In genomic region chr4:115839956-115840355, GRCm38 (mm10) we compare ENCODE assay signal across 8 mouse cellular contexts. TPM values are rescaled to one million over a fixed set of nuclear protein-coding genes. Genes with fewer than 3 reads are reported as not detected.
A peak's percentile ranks its signal among the peaks of the same experiment; 100 is the strongest.
DNase-seq lines count a peak whose midpoint lies in the region; ATAC-seq and TF ChIP-seq lines count a peak whose summit lies in the region.

No protein-coding gene starts in this region.

- H3ac ChIP-seq in myocyte (ENCODE audit: control insufficient read depth, insufficient read length), result peak overlapping the region; percentile 2

- no peak overlapping the region for H3K27ac ChIP-seq in forebrain, embryonic 14.5 days (ENCODE audit: low read depth, low read length)
- no peak overlapping the region for H3K27ac ChIP-seq in limb, embryonic 10.5 days

- peak overlapping the region; percentile 93 for H3K4me3 ChIP-seq in lung, adult 2 months (replicated peaks; ENCODE audit: extremely low read depth, low read depth, low read length)
- H3K4me3 ChIP-seq in forebrain, embryonic 14.5 days (ENCODE audit: low read depth, low read length), result peak overlapping the region; percentile 58
- peak overlapping the region; percentile 76 for H3K4me3 ChIP-seq in limb, embryonic 10.5 days
- peak overlapping the region; percentile 79 for H3K4me3 ChIP-seq in myocyte

- no peaks in the 10 kb centered on the region for H3K27me3 ChIP-seq in forebrain, embryonic 14.5 days (replicated peaks; ENCODE audit: control insufficient read depth, insufficient read depth, low read length)
- no peaks in the 10 kb centered on the region for H3K27me3 ChIP-seq in limb, embryonic 10.5 days (ENCODE audit: low read depth, poor library complexity, severe bottlenecking)
- no peaks in the 10 kb centered on the region for H3K27me3 ChIP-seq in myocyte (ENCODE audit: control insufficient read depth, insufficient read depth, insufficient read length)

- no peaks in the 10 kb centered on the region for H3K9me3 ChIP-seq in forebrain, embryonic 14.5 days (replicated peaks; ENCODE audit: control insufficient read depth, low read length)
- H3K9me3 ChIP-seq in limb, embryonic 10.5 days (replicated peaks), result no peaks in the 10 kb centered on the region

- WGBS in lung, adult 2 months, result 35% methylated on average over 4 of the region's 4 CpGs
- 65% methylated on average over 4 of the region's 4 CpGs for WGBS in forebrain, embryonic 14.5 days
- WGBS in limb, embryonic 10.5 days, result 58% methylated on average over 4 of the region's 4 CpGs

- peaks cover 10% of the 10 kb centered on the region for H3K79me2 ChIP-seq in myocyte (ENCODE audit: control insufficient read depth, insufficient read depth)

- peaks cover 5% of the 10 kb centered on the region for H3K4me1 ChIP-seq in lung, adult 2 months (ENCODE audit: control insufficient read depth, insufficient read depth, low read length)
- peaks cover 6% of the 10 kb centered on the region; the same call in 1 of the 2 replicates for H3K4me1 ChIP-seq in forebrain, embryonic 14.5 days (ENCODE audit: control insufficient read depth, insufficient read depth, low read length)
- H3K4me1 ChIP-seq in limb, embryonic 10.5 days, result peaks cover 16% of the 10 kb centered on the region

- intact Hi-C loops in left cerebral cortex, postnatal 4 days (cut with DNase I), result no loop called here

- ATAC-seq in forebrain, embryonic 14.5 days, result no peak
- ATAC-seq in megakaryocyte-erythroid progenitor cell, adult 5-6 weeks (replicated peaks; ENCODE audit: low FRiP score, low TSS enrichment, poor library complexity, severe bottlenecking), result no peak

- TF ChIP-seq CTCF in lung, adult 2 months (IDR thresholded peaks at IDR 0.05; ENCODE audit: insufficient read depth, low read length), result no peak

- H3K9ac ChIP-seq in forebrain, embryonic 14.5 days (ENCODE audit: low read length), result peak overlapping the region; percentile 72; the same call in 1 of the 2 replicates

- DNase-seq in lung, adult 2 months, result no peak
- DNase-seq in lung, postnatal 4 days, result no peak
- no peak for DNase-seq in forebrain, embryonic 14.5 days (ENCODE audit: low spot score)
- no peak for DNase-seq in limb, embryonic 10.5 days (ENCODE audit: low spot score)
- DNase-seq in ovary, postnatal 36 days (ENCODE audit: low spot score), result no peak
- DNase-seq in left cerebral cortex, postnatal 4 days, result no peak

- H3K36me3 ChIP-seq in forebrain, embryonic 14.5 days (ENCODE audit: control insufficient read depth, insufficient read depth, low read length), result no peaks in the 10 kb centered on the region
- no peaks in the 10 kb centered on the region for H3K36me3 ChIP-seq in limb, embryonic 10.5 days
- H3K36me3 ChIP-seq in myocyte (ENCODE audit: control insufficient read depth, insufficient read depth), result peaks cover 4% of the 10 kb centered on the region

- TF ChIP-seq POLR2A in lung, adult 2 months (IDR thresholded peaks at IDR 0.05; ENCODE audit: borderline replicate concordance, extremely low read depth, low read depth, low read length), result no peak
- TF ChIP-seq POLR2A in myocyte (IDR thresholded peaks at IDR 0.05; ENCODE audit: insufficient read length, low read depth), result no peak

- peak overlapping the region; percentile 65 for H3K4me2 ChIP-seq in forebrain, embryonic 14.5 days (ENCODE audit: low read length)
- H3K4me2 ChIP-seq in myocyte (ENCODE audit: low read depth), result peak overlapping the region; percentile 99

TF ChIP-seq in myocyte, 11 proteins besides CTCF, POLR2A, EP300 and RAD21:
- TF ChIP-seq POLR2AphosphoS2 (IDR thresholded peaks at IDR 0.05; ENCODE audit: insufficient read length, low read depth) (no peak), TCF3 (IDR thresholded peaks at IDR 0.05; ENCODE audit: insufficient read length, low read depth) (no peak), TCF12 (IDR thresholded peaks at IDR 0.05; ENCODE audit: insufficient read depth, poor library complexity, severe bottlenecking) (no peak), SRF (IDR thresholded peaks at IDR 0.05; ENCODE audit: control insufficient read depth, insufficient read length, low read depth) (no peak), E2F4 (IDR thresholded peaks at IDR 0.05; ENCODE audit: insufficient read depth) (no peak), MYOD1 (IDR thresholded peaks at IDR 0.05; ENCODE audit: control insufficient read depth in 1 of 3, insufficient read length in 2 of 3, low read depth in 2 of 3) (no peak), REST (IDR thresholded peaks at IDR 0.05; ENCODE audit: insufficient read depth, insufficient read length) (no peak), USF1 (IDR thresholded peaks at IDR 0.05; ENCODE audit: low read depth) (no peak), CEBPB (IDR thresholded peaks at IDR 0.05; ENCODE audit: insufficient read depth, poor library complexity, severe bottlenecking) (no peak), MYOG (IDR thresholded peaks at IDR 0.05; ENCODE audit: control insufficient read depth in 1 of 3, insufficient read depth in 1 of 3, insufficient read length in 2 of 3, low read depth in 2 of 3) (no peak)

RNA-seq across cellular contexts. Expression of gene Mknk1, which starts 1.0 kb away (rescaled TPM):
- polyA plus RNA-seq in lung, adult 2 months (2012; rRNA removed), result 65.9 and 73.9 TPM in 2 replicates
- 19.6 and 20.0 TPM in 2 replicates for polyA plus RNA-seq in forebrain, embryonic 14.5 days (2014; fragmentation: Nextera tagmentation; extraction: Ambion mirVana)
- polyA plus RNA-seq in limb, embryonic 10.5 days (2016; fragmentation: Nextera tagmentation; extraction: Ambion mirVana), result 23.1 and 29.6 TPM in 2 replicates
- 31.7 TPM for polyA plus RNA-seq in myocyte (2012; fragmentation: generic; extraction: Trizol)
- 31.4 and 41.8 TPM in 2 replicates for total RNA-seq in megakaryocyte-erythroid progenitor cell, adult 5-6 weeks (2014; fragmentation: Nextera tagmentation)
- 57.6 and 58.8 TPM in 2 replicates for total RNA-seq in megakaryocyte-erythroid progenitor cell, adult 5-6 weeks (2017)
- total RNA-seq in left cerebral cortex, postnatal 4 days (2021), result 10 to 100 TPM; 28.8 to 29.8 TPM

RNA-seq across cellular contexts. Expression of gene Mob3c, which starts 12.1 kb away (rescaled TPM):
- 27.9 and 45.4 TPM in 2 replicates for polyA plus RNA-seq in lung, adult 2 months (2012; rRNA removed)
- polyA plus RNA-seq in forebrain, embryonic 14.5 days (2014; fragmentation: Nextera tagmentation; extraction: Ambion mirVana), result 3.1 and 3.9 TPM in 2 replicates
- 4.4 and 6.5 TPM in 2 replicates for polyA plus RNA-seq in limb, embryonic 10.5 days (2016; fragmentation: Nextera tagmentation; extraction: Ambion mirVana)
- polyA plus RNA-seq in myocyte (2012; fragmentation: generic; extraction: Trizol), result 4.9 TPM
- 7.0 and 9.8 TPM in 2 replicates for total RNA-seq in megakaryocyte-erythroid progenitor cell, adult 5-6 weeks (2014; fragmentation: Nextera tagmentation)
- total RNA-seq in megakaryocyte-erythroid progenitor cell, adult 5-6 weeks (2017), result 14.2 and 19.3 TPM in 2 replicates
- 1 to 10 TPM; 3.9 TPM for total RNA-seq in left cerebral cortex, postnatal 4 days (2021)

RNA-seq across cellular contexts. Expression of gene Kncn, which starts 44.2 kb away (rescaled TPM):
- not detected in 2 replicates for polyA plus RNA-seq in lung, adult 2 months (2012; rRNA removed)
- 0.31 TPM in 1 of 2 replicates, not detected in the other for polyA plus RNA-seq in forebrain, embryonic 14.5 days (2014; fragmentation: Nextera tagmentation; extraction: Ambion mirVana)
- not detected in 2 replicates for polyA plus RNA-seq in limb, embryonic 10.5 days (2016; fragmentation: Nextera tagmentation; extraction: Ambion mirVana)
- not detected for polyA plus RNA-seq in myocyte (2012; fragmentation: generic; extraction: Trizol)
- total RNA-seq in megakaryocyte-erythroid progenitor cell, adult 5-6 weeks (2014; fragmentation: Nextera tagmentation), result not detected in 2 replicates
- not detected in 2 replicates for total RNA-seq in megakaryocyte-erythroid progenitor cell, adult 5-6 weeks (2017)
- total RNA-seq in left cerebral cortex, postnatal 4 days (2021), result under 1 TPM in 1 of 2 experiments, not detected in 1; 0.32 TPM

RNA-seq across cellular contexts. Expression of gene 6430628N08Rik, which starts 50.5 kb away (rescaled TPM):
- polyA plus RNA-seq in lung, adult 2 months (2012; rRNA removed), result not detected in 2 replicates
- polyA plus RNA-seq in forebrain, embryonic 14.5 days (2014; fragmentation: Nextera tagmentation; extraction: Ambion mirVana), result not detected in 2 replicates
- polyA plus RNA-seq in limb, embryonic 10.5 days (2016; fragmentation: Nextera tagmentation; extraction: Ambion mirVana), result 0.11 TPM in 1 of 2 replicates, not detected in the other
- polyA plus RNA-seq in myocyte (2012; fragmentation: generic; extraction: Trizol), result not detected
- not detected in 2 replicates for total RNA-seq in megakaryocyte-erythroid progenitor cell, adult 5-6 weeks (2014; fragmentation: Nextera tagmentation)
- not detected in 2 replicates for total RNA-seq in megakaryocyte-erythroid progenitor cell, adult 5-6 weeks (2017)
- total RNA-seq in left cerebral cortex, postnatal 4 days (2021), result under 1 TPM; 0.24 to 0.36 TPM

RNA-seq across cellular contexts. Expression of gene Atpaf1, which starts 55.3 kb away (rescaled TPM):
- 19.6 and 32.7 TPM in 2 replicates for polyA plus RNA-seq in lung, adult 2 months (2012; rRNA removed)
- polyA plus RNA-seq in forebrain, embryonic 14.5 days (2014; fragmentation: Nextera tagmentation; extraction: Ambion mirVana), result 30.1 and 36.2 TPM in 2 replicates
- 55.8 and 58.0 TPM in 2 replicates for polyA plus RNA-seq in limb, embryonic 10.5 days (2016; fragmentation: Nextera tagmentation; extraction: Ambion mirVana)
- polyA plus RNA-seq in myocyte (2012; fragmentation: generic; extraction: Trizol), result 12.5 TPM
- 13.2 and 17.2 TPM in 2 replicates for total RNA-seq in megakaryocyte-erythroid progenitor cell, adult 5-6 weeks (2014; fragmentation: Nextera tagmentation)
- total RNA-seq in megakaryocyte-erythroid progenitor cell, adult 5-6 weeks (2017), result 16.5 and 17.8 TPM in 2 replicates
- 10 to 100 TPM; 23.4 to 26.3 TPM for total RNA-seq in left cerebral cortex, postnatal 4 days (2021)
